Mouse (Mus musculus): Measurements from ENCODE around the gene Strip1. TPM values are rescaled to one million over a fixed set of nuclear protein-coding genes. Genes with fewer than 3 reads are reported as not detected.

Gene Strip1
- polyA plus RNA-seq, 1 experiment from 2014 or later = 131 TPM

GRCm38 (mm10) chr3:107571205-107571604, 60.3 kb downstream of the Strip1 start:
- no peak overlapping the region for H3K9ac ChIP-seq (ENCODE audit: low read depth, low read length)
- no peaks in the 10 kb centered on the region for H3K27me3 ChIP-seq (replicated peaks; ENCODE audit: control insufficient read depth, insufficient read depth, low read length)
- no peak overlapping the region for H3K4me3 ChIP-seq (ENCODE audit: low read length)
- no peaks in the 10 kb centered on the region for H3K36me3 ChIP-seq (ENCODE audit: control insufficient read depth, insufficient read depth, low read length)
- H3K4me2 ChIP-seq (ENCODE audit: low read length) = no peak overlapping the region
- H3K4me1 ChIP-seq (ENCODE audit: control insufficient read depth, insufficient read depth, low read depth, low read length) = no peaks in the 10 kb centered on the region
- WGBS = 67% methylated on average over 2 of the region's 2 CpGs
- no peak overlapping the region for H3K27ac ChIP-seq (ENCODE audit: low read depth, low read length)
- ATAC-seq = no peak
- no peaks in the 10 kb centered on the region for H3K9me3 ChIP-seq (ENCODE audit: control insufficient read depth, low read length)

GRCm38 (mm10) chr3:107568721-107569120, 62.8 kb downstream of the Strip1 start:
- no peak overlapping the region for H3K27ac ChIP-seq (ENCODE audit: low read depth, low read length)
- ATAC-seq = peak; percentile 68
- H3K9me3 ChIP-seq (ENCODE audit: control insufficient read depth, low read length) = no peaks in the 10 kb centered on the region
- no peak overlapping the region for H3K9ac ChIP-seq (ENCODE audit: low read depth, low read length)
- H3K36me3 ChIP-seq (ENCODE audit: control insufficient read depth, insufficient read depth, low read length) = no peaks in the 10 kb centered on the region
- no peak overlapping the region for H3K4me3 ChIP-seq (ENCODE audit: low read length)
- no peaks in the 10 kb centered on the region for H3K27me3 ChIP-seq (replicated peaks; ENCODE audit: control insufficient read depth, insufficient read depth, low read length)
- no peaks in the 10 kb centered on the region for H3K4me1 ChIP-seq (ENCODE audit: control insufficient read depth, insufficient read depth, low read depth, low read length)
- H3K4me2 ChIP-seq (ENCODE audit: low read length) = no peak overlapping the region
- WGBS = 58% methylated on average over 4 of the region's 4 CpGs

- Histone ChIP-seq H3K4me3 (ENCODE audit: low read length) (no peak overlapping the region), H3K4me1 (ENCODE audit: control insufficient read depth, insufficient read depth, low read depth, low read length) (no peaks in the 10 kb centered on the region), H3K4me2 (ENCODE audit: low read length) (no peak overlapping the region), H3K9me3 (ENCODE audit: control insufficient read depth, low read length) (no peaks in the 10 kb centered on the region), H3K9ac (ENCODE audit: low read depth, low read length) (no peak overlapping the region), H3K27me3 (replicated peaks; ENCODE audit: control insufficient read depth, insufficient read depth, low read length) (no peaks in the 10 kb centered on the region), H3K36me3 (ENCODE audit: control insufficient read depth, insufficient read depth, low read length) (no peaks in the 10 kb centered on the region), H3K27ac (ENCODE audit: low read depth, low read length) (no peak overlapping the region)
- WGBS = 85% methylated on average over 7 of the region's 7 CpGs
- ATAC-seq = no peak
Measured at GRCm38 (mm10) chr3:107567766-107568165, 63.7 kb downstream of the Strip1 start.

- Histone ChIP-seq H3K27me3 (replicated peaks; ENCODE audit: control insufficient read depth, insufficient read depth, low read length) (no peaks in the 10 kb centered on the region), H3K4me2 (ENCODE audit: low read length) (no peak overlapping the region), H3K9me3 (ENCODE audit: control insufficient read depth, low read length) (no peaks in the 10 kb centered on the region), H3K4me3 (ENCODE audit: low read length) (no peak overlapping the region), H3K36me3 (ENCODE audit: control insufficient read depth, insufficient read depth, low read length) (no peaks in the 10 kb centered on the region), H3K9ac (ENCODE audit: low read depth, low read length) (no peak overlapping the region), H3K4me1 (ENCODE audit: control insufficient read depth, insufficient read depth, low read depth, low read length) (no peaks in the 10 kb centered on the region), H3K27ac (ENCODE audit: low read depth, low read length) (no peak overlapping the region)
- ATAC-seq = no peak
- 33% methylated on average over 3 of the region's 3 CpGs for WGBS
Measured at GRCm38 (mm10) chr3:107565331-107565730, 66.2 kb downstream of the Strip1 start.

- Histone ChIP-seq H3K9me3 (ENCODE audit: control insufficient read depth, low read length) (no peaks in the 10 kb centered on the region), H3K4me2 (ENCODE audit: low read length) (no peak overlapping the region), H3K4me3 (ENCODE audit: low read length) (no peak overlapping the region), H3K27me3 (replicated peaks; ENCODE audit: control insufficient read depth, insufficient read depth, low read length) (no peaks in the 10 kb centered on the region), H3K4me1 (ENCODE audit: control insufficient read depth, insufficient read depth, low read depth, low read length) (no peaks in the 10 kb centered on the region), H3K27ac (ENCODE audit: low read depth, low read length) (no peak overlapping the region), H3K9ac (ENCODE audit: low read depth, low read length) (no peak overlapping the region), H3K36me3 (ENCODE audit: control insufficient read depth, insufficient read depth, low read length) (no peaks in the 10 kb centered on the region)
- ATAC-seq = no peak
- WGBS = 42% methylated on average over 4 of the region's 4 CpGs
Measured at GRCm38 (mm10) chr3:107563880-107564279, 67.6 kb downstream of the Strip1 start.

GRCm38 (mm10) chr3:107562591-107562990, 68.9 kb downstream of the Strip1 start:
- Histone ChIP-seq H3K4me1 (ENCODE audit: control insufficient read depth, insufficient read depth, low read depth, low read length) (no peaks in the 10 kb centered on the region), H3K9me3 (ENCODE audit: control insufficient read depth, low read length) (no peaks in the 10 kb centered on the region), H3K9ac (ENCODE audit: low read depth, low read length) (no peak overlapping the region), H3K27me3 (replicated peaks; ENCODE audit: control insufficient read depth, insufficient read depth, low read length) (no peaks in the 10 kb centered on the region), H3K36me3 (ENCODE audit: control insufficient read depth, insufficient read depth, low read length) (no peaks in the 10 kb centered on the region), H3K27ac (ENCODE audit: low read depth, low read length) (no peak overlapping the region), H3K4me3 (ENCODE audit: low read length) (no peak overlapping the region), H3K4me2 (ENCODE audit: low read length) (no peak overlapping the region)
- 82% methylated on average over 4 of the region's 4 CpGs for WGBS
- ATAC-seq = no peak

Other genes starting within 250 kb of the Strip1 start
- 8.7 and 9.7 TPM in 2 replicates for gene Kcnc4, start 172.1 kb downstream of the Strip1 start, polyA plus RNA-seq (2015; fragmentation: Nextera tagmentation; extraction: Ambion mirVana)
- gene Slc6a17, start 113.7 kb downstream of the Strip1 start, polyA plus RNA-seq (2015; fragmentation: Nextera tagmentation; extraction: Ambion mirVana) = 19.1 and 20.4 TPM in 2 replicates
- not detected in 2 replicates for gene Ubl4b, start 76.6 kb downstream of the Strip1 start, polyA plus RNA-seq (2015; fragmentation: Nextera tagmentation; extraction: Ambion mirVana)
- 0.29 and 0.40 TPM in 2 replicates for gene Alx3, start 36.7 kb downstream of the Strip1 start, polyA plus RNA-seq (2015; fragmentation: Nextera tagmentation; extraction: Ambion mirVana)
- gene Gm10961, start 372 bp downstream of the Strip1 start, polyA plus RNA-seq (2015; fragmentation: Nextera tagmentation; extraction: Ambion mirVana) = not detected in 2 replicates
- 116 and 117 TPM in 2 replicates for gene Ahcyl1, start 64.9 kb upstream of the Strip1 start, polyA plus RNA-seq (2015; fragmentation: Nextera tagmentation; extraction: Ambion mirVana)
- 8.0 and 9.8 TPM in 2 replicates for gene Csf1, start 128.8 kb upstream of the Strip1 start, polyA plus RNA-seq (2015; fragmentation: Nextera tagmentation; extraction: Ambion mirVana)
- not detected in 2 replicates for gene Eps8l3, start 245.5 kb upstream of the Strip1 start, polyA plus RNA-seq (2015; fragmentation: Nextera tagmentation; extraction: Ambion mirVana)

Measured in hindbrain, embryonic 16.5 days (tissue).